Mouse (Mus musculus): ENCODE results near the gene Uba52.

DNA sequence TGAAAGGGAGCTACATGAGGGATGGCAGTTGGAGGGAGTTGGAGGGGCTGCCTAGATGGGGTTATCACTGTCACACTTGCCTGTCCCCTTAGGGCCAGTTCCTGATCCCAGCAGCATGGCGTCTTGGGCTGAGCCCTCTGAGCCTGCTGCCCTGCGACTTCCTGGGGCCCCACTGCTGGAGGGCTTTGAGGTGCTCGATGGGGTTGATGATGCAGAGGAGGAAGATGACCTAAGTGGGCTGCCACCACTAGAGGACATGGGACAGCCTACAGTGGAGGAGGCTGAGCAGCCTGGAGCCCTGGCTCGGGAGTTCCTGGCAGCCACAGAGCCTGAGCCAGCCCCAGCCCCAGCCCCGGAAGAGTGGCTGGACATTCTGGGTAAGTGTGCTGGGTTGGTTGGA lies 18.7 kb upstream of the Uba52 start:
- TF ChIP-seq CTCF (IDR thresholded peaks at IDR 0.05; ENCODE audit: low read depth) (no peak), EP300 (IDR thresholded peaks at IDR 0.05; ENCODE audit: low read depth) (no peak)

Measured in heart, postnatal 0 days (tissue).